Mouse (Mus musculus): ENCODE measurements around the gene Tas2r118.

- no peak for TF ChIP-seq CTCF (IDR thresholded peaks at IDR 0.05 in 2 of 3, conservative IDR thresholded peaks at IDR 0.05 in 1 of 3; ENCODE audit: control insufficient read depth in 1 of 3, insufficient read depth in 1 of 3, low read depth in 2 of 3, low read length in 3 of 3, poor library complexity in 1 of 3, severe bottlenecking in 1 of 3)
- no peak for TF ChIP-seq CHD2 (IDR thresholded peaks at IDR 0.05; ENCODE audit: low read length)
- no peak for TF ChIP-seq MAFK (IDR thresholded peaks at IDR 0.05; ENCODE audit: borderline replicate concordance, low read depth, low read length)
- TF ChIP-seq POLR2AphosphoS2 (IDR thresholded peaks at IDR 0.05; ENCODE audit: low read length), result no peak
- no peak for TF ChIP-seq USF1 (IDR thresholded peaks at IDR 0.05; ENCODE audit: low read depth, low read length)
- no peak for TF ChIP-seq USF2 (IDR thresholded peaks at IDR 0.05; ENCODE audit: borderline replicate concordance in 1 of 2, insufficient read depth in 1 of 2, low read depth in 1 of 2, low read length in 2 of 2)
- TF ChIP-seq POLR2A (IDR thresholded peaks at IDR 0.05; ENCODE audit: control insufficient read depth in 1 of 2, insufficient read depth in 1 of 2, low read depth in 1 of 2, low read length in 2 of 2, poor library complexity in 1 of 2), result no peak
- TF ChIP-seq ZC3H11A (IDR thresholded peaks at IDR 0.05; ENCODE audit: low read depth, low read length), result no peak
- TF ChIP-seq CHD1 (IDR thresholded peaks at IDR 0.05; ENCODE audit: low read depth, low read length), result no peak
- TF ChIP-seq ZKSCAN1 (IDR thresholded peaks at IDR 0.05; ENCODE audit: low read depth, low read length), result no peak
- no peak for TF ChIP-seq EP300 (IDR thresholded peaks at IDR 0.05; ENCODE audit: low read depth in 1 of 2, low read length in 2 of 2)
- TF ChIP-seq JUND (IDR thresholded peaks at IDR 0.05; ENCODE audit: low read depth, low read length), result no peak
Measured at GRCm38 (mm10) chr6:23966980-23967379, 2.9 kb downstream of the Tas2r118 start.
